Comparison of ENCODE assay signal across 11 mouse cellular contexts in the genomic region with DNA sequence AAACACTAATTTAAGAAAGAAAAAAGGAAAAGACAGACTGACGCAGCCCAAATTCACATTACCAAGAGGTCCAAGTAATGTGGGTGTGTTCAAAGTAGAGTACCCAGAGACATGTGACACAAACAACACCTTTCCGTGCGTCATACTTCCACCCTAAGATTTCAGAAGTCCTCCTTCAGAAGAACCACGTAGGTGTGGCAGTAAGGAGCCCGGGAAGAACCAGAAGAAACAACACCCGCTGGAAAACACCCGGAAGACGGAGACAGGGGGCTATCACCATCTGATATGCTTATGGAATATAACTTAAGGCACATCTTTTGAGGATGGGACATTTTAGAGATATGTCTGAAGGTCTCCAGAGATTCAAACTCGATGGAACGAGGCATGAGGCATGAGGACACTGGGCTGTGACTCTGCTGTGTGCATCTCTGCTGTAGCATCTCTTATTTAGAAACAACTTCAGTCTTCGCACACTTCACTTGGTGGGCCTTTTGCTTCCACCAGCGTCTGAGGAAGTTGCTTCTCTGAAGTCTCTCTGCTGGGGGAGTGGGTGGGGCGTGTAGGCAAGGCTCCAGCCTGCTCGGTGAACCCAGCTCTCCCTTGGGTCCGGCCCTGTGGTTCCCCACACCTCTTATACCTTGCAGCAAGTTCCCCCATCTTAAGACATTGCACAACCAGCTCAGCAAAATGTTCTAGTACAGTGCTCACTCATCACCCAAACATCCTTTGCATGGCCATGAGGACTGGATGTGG. TPM values are rescaled to one million over a fixed set of nuclear protein-coding genes. Genes with fewer than 3 reads are reported as not detected.
A peak's percentile ranks its signal among the peaks of the same experiment; 100 is the strongest.
DNase-seq lines count a peak whose midpoint lies in the region; TF ChIP-seq lines count a peak whose summit lies in the region.
"Had no signal": no experiment of that assay in that cellular context is flagged by ENCODE, and none has a peak within 500 bp of the region (broad histone marks: within the 10 kb centered on the region; RNA-seq: fewer than 3 reads in every experiment).

No protein-coding gene starts in this region.

- no peak overlapping the region; the same call in 1 of the 2 replicates for H3K27ac ChIP-seq in CH12.LX (ENCODE audit: insufficient read depth, low read depth)
- H3K27ac ChIP-seq in midbrain, embryonic 10.5 days (replicated peaks): no peak overlapping the region

- H3K79me2 ChIP-seq in CH12.LX (replicated peaks; ENCODE audit: control insufficient read depth, extremely low read depth, insufficient read depth, poor library complexity, severe bottlenecking): no peaks in the 10 kb centered on the region

- TF ChIP-seq CTCF in CH12.LX (conservative IDR thresholded peaks at IDR 0.05 in 1 of 2, IDR thresholded peaks at IDR 0.05 in 1 of 2; ENCODE audit: low read depth in 2 of 2, low read length in 2 of 2): no peak

- dilution Hi-C loops in CH12.LX (cut with MboI; ENCODE audit: extremely low pct_ligation_motif_present, extremely low pct_unique_long_range_greater_than_20kb, low sequenced_read_pairs): no loop called here

- no peaks in the 10 kb centered on the region for H3K27me3 ChIP-seq in CH12.LX (replicated peaks)
- H3K27me3 ChIP-seq in splenic B cell, adult 2 months (ENCODE audit: control insufficient read depth, insufficient read depth, low read length, poor library complexity, severe bottlenecking): no peaks in the 10 kb centered on the region
- no peaks in the 10 kb centered on the region for H3K27me3 ChIP-seq in midbrain, embryonic 10.5 days (ENCODE audit: low read depth, poor library complexity, severe bottlenecking)

- no peak for TF ChIP-seq POLR2A in CH12.LX (IDR thresholded peaks at IDR 0.05; ENCODE audit: low read depth, low read length)

- TF ChIP-seq EP300 in CH12.LX (IDR thresholded peaks at IDR 0.05; ENCODE audit: low read length): peak; percentile 56

- in situ Hi-C loops in CH12.LX (cut with MboI; ENCODE audit: low pct_ligation_motif_present, low pct_unique_long_range_greater_than_20kb, low sequenced_read_pairs): no loop called here

- no peak overlapping the region for H3K4me3 ChIP-seq in CH12.LX (replicated peaks in 1 of 3; ENCODE audit: low read depth in 2 of 3, low read length in 2 of 3, poor library complexity in 1 of 3)
- H3K4me3 ChIP-seq in midbrain, embryonic 10.5 days: no peak overlapping the region
- H3K4me3 ChIP-seq: erythroblast, embryonic 14.5 days had no signal

- H3K4me1 ChIP-seq in CH12.LX (ENCODE audit: control insufficient read depth in 1 of 2, insufficient read depth in 2 of 2): peaks cover 20 to 90% of the 10 kb centered on the region in 2 experiments
- peaks cover 6% of the 10 kb centered on the region; the same call in 1 of the 2 replicates for H3K4me1 ChIP-seq in midbrain, embryonic 10.5 days

- peaks cover 0 to 25% of the 10 kb centered on the region in 2 experiments for H3K36me3 ChIP-seq in CH12.LX (replicated peaks in 1 of 2; ENCODE audit: control insufficient read depth in 1 of 2, insufficient read depth in 1 of 2, low read length in 1 of 2)
- no peaks in the 10 kb centered on the region for H3K36me3 ChIP-seq in splenic B cell, adult 2 months (ENCODE audit: control insufficient read depth, insufficient read depth, low read length, poor library complexity, severe bottlenecking)
- H3K36me3 ChIP-seq in midbrain, embryonic 10.5 days: no peaks in the 10 kb centered on the region

- DNase-seq in heart, adult 9 months (ENCODE audit: low spot score in 2 of 2): peak; percentile 26 to 44
- DNase-seq in heart, adult 8-10 months (ENCODE audit: low spot score): no peak
- peak; percentile 84 for DNase-seq in CH12.LX (ENCODE audit: extremely low read depth)
- DNase-seq in lung, postnatal 10 days: peak; percentile 45
- DNase-seq in splenic B cell, adult 2 months (ENCODE audit: low read depth, low spot score): peak; percentile 94
- DNase-seq in retina, postnatal 1 day: no peak
- no peak for DNase-seq in midbrain, embryonic 10.5 days (ENCODE audit: low spot score)
- DNase-seq in kidney, adult 11 months: no peak
- DNase-seq: midbrain, embryonic 14.5 days; right cerebral cortex, postnatal 14 days had no signal

- TF ChIP-seq RAD21 in CH12.LX (IDR thresholded peaks at IDR 0.05; ENCODE audit: low read depth, low read length): no peak

- 89% methylated on average over 15 of the region's 15 CpGs for WGBS in midbrain, embryonic 10.5 days

- no peak overlapping the region for H3K9ac ChIP-seq in CH12.LX (ENCODE audit: insufficient read depth, low read depth)

- no peaks in the 10 kb centered on the region for H3K9me3 ChIP-seq in CH12.LX (replicated peaks; ENCODE audit: low read length)
- peaks cover 7% of the 10 kb centered on the region; the same call in 1 of the 2 replicates for H3K9me3 ChIP-seq in midbrain, embryonic 10.5 days (replicated peaks)

- H3K4me2 ChIP-seq in CH12.LX (ENCODE audit: insufficient read depth, low read depth, poor library complexity, severe bottlenecking): no peak overlapping the region

TF ChIP-seq in CH12.LX, 34 proteins besides CTCF, POLR2A, EP300 and RAD21:
- 0 out of 2 replicates have a peak, but pooled peaks have one; percentile 27 for TF ChIP-seq MAFK (IDR thresholded peaks at IDR 0.05; ENCODE audit: insufficient replicate concordance, low read length)
- TF ChIP-seq ETS1 (conservative IDR thresholded peaks at IDR 0.05; ENCODE audit: low read depth, low read length): 0 out of 2 replicates have a peak, but pooled peaks have one; percentile 39
- 0 out of 2 replicates have a peak, but pooled peaks have one; percentile 11 for TF ChIP-seq ELF1 (IDR thresholded peaks at IDR 0.05; ENCODE audit: low read depth, low read length)
- TF ChIP-seq ZKSCAN1 (IDR thresholded peaks at IDR 0.05; ENCODE audit: borderline replicate concordance, low read depth, low read length): no peak
- TF ChIP-seq SMC3 (IDR thresholded peaks at IDR 0.05; ENCODE audit: low read depth, low read length): peak; percentile 8; the same call in 1 of the 2 replicates
- TF ChIP-seq KAT2A (IDR thresholded peaks at IDR 0.05; ENCODE audit: insufficient replicate concordance, low read length): 0 out of 2 replicates have a peak, but pooled peaks have one; percentile 34
- TF ChIP-seq ZMIZ1 (IDR thresholded peaks at IDR 0.05; ENCODE audit: low read depth, low read length): 0 out of 2 replicates have a peak, but pooled peaks have one; percentile 22
- no peak for TF ChIP-seq CHD2 (IDR thresholded peaks at IDR 0.05; ENCODE audit: low read length)
- no peak for TF ChIP-seq USF2 (conservative IDR thresholded peaks at IDR 0.05; ENCODE audit: low read depth, low read length)

RNA-seq across cellular contexts. Expression of gene Pip4k2a, which starts 13.7 kb away (rescaled TPM):
- 1 to 10 TPM; 4.9 to 6.6 (median 5.9) TPM for total RNA-seq in heart, adult 8-10 months (2022)
- total RNA-seq in CH12.LX (2012; rRNA removed) (6.6 and 6.8 TPM in 2 replicates), CH12.LX (2014; rRNA removed) (17.9 and 20.8 TPM in 2 replicates)
- polyA plus RNA-seq in CH12.LX (2012; ENCODE audit: insufficient read length, low read depth): 52.9 and 84.7 TPM in 2 replicates
- 7.7 and 7.9 TPM in 2 replicates for polyA plus RNA-seq in midbrain, embryonic 10.5 days (2016; fragmentation: Nextera tagmentation; extraction: Ambion mirVana)

RNA-seq across cellular contexts. Expression of gene 4930426L09Rik, which starts 13.9 kb away (rescaled TPM):
- under 1 TPM in 1 of 4 experiments, not detected in 3; 0.19 TPM for total RNA-seq in heart, adult 8-10 months (2022)
- 0.25 and 0.30 TPM in 2 replicates for total RNA-seq in CH12.LX (2012; rRNA removed)
- 0.22 and 0.26 TPM in 2 replicates for total RNA-seq in CH12.LX (2014; rRNA removed)
- polyA plus RNA-seq in CH12.LX (2012; ENCODE audit: insufficient read length, low read depth): 0.16 and 0.31 TPM in 2 replicates
- polyA plus RNA-seq in midbrain, embryonic 10.5 days (2016; fragmentation: Nextera tagmentation; extraction: Ambion mirVana): 0.16 and 0.41 TPM in 2 replicates
- polyA plus RNA-seq: erythroblast, embryonic 14.5 days had no signal

Comparison
In these comparisons a context has a peak if more than half of its experiments do, and no peak if none do; other contexts are left out.
1. DNase-seq: peak in heart, adult 9 months (2 of 2), CH12.LX (single experiment), lung, postnatal 10 days (single experiment) and splenic B cell, adult 2 months (single experiment); none in heart, adult 8-10 months (single experiment), retina, postnatal 1 day (single experiment), midbrain, embryonic 10.5 days (single experiment) and kidney, adult 11 months (single experiment).